Mouse (Mus musculus) liver, adult (tissue): ENCODE results near the gene Abcd2.

Experiments
- GATA4 ChIP-seq: IDR thresholded peaks from 2 replicates; pipeline ENCODE4 v1.6.1; 2014; ENCODE audit warnings: mild to moderate bottlenecking, low read length; ENCODE audit not compliant: insufficient replicate concordance

Abcd2 gene

DNA sequence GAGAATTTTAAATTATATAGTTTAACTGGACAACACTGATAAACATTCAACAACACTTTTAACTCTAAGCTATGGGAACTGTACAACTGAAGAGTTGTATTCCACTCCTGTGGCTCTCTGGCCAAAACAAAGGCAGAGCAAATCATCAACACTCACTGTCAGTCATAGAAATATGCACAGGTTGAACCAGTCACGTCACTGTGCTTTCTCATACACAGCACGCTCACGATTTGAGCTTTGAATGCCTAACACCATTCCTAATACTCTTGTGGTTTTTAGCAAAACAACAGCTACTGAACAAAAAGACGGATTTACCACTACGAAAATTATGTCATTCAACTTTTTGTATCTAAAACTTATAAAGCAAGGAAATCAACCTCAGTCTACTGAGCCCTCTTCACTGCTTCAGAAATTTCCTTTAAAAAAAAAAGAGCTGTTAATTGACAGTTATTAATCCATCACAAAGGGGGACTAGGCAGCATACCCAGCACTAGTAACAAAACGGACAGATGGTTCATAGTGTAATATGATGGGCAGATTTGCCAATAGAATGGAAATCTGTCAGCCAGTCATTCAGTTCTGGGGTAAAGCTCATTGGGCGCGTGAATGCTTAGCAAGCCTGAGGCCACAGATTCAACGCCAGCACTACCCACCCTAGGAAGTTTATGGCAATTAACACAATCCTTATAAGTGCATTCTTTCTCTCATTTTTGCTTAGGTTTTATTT, 20.8 kb downstream of the Abcd2 start:
- no peak for TF ChIP-seq GATA4

DNA sequence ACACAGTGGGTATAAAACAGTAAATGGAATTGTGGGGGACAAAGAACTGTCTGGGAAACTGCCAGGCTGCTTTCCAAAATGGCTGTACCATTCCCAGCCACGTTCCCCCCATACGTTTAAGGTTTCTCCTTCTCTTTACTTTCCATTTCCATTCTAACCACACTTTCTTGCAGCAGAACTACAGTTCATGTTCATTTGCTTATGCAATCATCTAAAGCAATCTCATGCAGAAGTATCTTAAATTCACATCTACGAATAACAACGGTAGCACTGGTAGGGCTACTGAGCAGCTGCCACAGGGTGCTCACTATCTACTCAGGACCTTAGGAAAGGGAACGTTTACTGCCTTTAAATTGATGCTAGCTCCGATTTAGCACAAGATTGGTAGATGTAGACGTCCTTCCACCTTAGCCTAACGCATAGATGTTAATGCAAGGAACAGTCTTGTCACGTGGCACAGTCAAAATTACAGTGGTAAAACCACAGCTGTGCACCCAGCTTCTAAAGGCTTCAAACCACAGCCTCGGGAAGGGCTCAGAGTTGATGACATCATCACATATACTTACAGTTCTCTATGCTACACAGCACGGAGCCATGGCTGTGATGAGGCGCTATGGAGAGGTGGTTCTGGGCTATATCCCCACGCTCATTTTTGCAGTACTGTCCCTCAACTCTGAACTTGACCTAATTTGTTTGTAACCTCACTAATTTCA, 23.6 kb downstream of the Abcd2 start:
- TF ChIP-seq GATA4, result no peak

DNA sequence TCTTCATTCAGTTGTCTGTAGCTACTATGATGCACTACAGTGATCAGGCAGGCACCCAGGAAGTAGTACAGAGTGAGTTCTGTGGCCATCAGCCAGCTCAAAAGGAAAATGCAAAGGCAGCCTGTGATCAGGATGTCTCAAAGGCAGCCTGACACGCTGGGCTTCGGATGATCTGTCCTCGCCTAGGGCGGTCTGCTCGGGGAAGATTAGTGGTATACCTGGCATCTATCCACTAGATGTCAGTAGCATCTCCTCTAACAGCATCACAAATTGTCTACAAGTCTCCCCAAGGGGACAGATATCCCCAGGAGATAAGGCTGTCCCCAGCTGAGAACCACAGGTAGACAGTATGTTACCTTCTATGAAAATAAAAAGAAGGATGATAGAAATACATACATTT, 26.6 kb downstream of the Abcd2 start:
- TF ChIP-seq GATA4, result no peak

DNA sequence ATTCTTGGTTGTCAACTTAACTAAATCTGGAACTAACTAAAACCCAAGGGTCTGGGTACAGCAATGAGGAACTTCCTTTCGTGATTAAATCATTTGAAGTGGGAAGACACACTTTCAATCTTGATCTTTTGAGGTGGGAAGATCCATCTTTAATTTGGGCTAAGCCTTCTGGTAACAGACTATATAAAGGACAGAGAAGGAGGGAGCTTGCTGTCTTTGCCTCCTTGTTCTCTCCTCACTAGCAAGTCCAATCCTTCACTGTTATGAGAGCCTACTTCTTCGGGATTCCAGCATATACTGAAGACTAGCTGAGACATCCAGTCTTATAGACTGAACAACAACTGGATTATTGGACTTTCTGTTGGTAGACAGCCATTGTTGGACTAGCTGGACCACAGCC, 28.1 kb downstream of the Abcd2 start:
- TF ChIP-seq GATA4, result no peak

DNA sequence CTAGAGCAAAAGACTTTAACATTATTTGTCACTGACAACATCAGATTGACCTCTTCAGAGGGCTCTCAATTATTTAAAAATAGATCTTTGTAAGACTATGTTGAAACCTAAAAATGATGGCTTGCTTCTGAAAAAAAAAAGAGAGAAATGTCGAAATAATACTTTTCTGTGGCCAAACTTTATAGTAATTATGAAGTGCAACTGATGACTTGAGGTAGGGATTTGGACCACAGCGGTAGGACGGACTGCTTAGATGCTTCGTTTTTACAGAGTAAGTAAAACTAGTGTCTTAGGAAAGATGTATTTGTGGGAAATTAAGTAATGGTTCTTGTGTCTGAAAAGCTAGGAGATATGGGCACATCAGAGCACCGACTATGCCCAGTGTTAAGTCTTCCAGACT, 30.4 kb downstream of the Abcd2 start:
- TF ChIP-seq GATA4, result no peak

DNA sequence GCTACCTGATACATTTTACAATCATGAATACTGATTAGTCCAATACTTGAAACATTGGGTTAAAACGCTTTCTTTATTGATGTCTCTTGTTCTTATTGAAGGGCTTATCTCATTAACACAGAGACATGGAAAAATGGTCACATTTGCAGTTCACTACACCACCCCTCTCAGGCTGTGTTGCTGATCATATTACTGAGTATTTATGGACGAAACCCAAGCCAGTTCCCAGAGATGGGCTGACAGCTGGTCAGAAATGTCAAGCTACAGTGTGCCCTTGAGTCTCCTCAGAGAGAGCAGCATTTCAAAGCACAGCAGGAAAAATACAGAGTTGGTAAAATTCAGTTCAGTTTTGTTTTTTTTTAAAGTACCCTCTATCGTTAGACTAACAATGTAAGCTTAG, 38.3 kb downstream of the Abcd2 start:
- no peak for TF ChIP-seq GATA4

DNA sequence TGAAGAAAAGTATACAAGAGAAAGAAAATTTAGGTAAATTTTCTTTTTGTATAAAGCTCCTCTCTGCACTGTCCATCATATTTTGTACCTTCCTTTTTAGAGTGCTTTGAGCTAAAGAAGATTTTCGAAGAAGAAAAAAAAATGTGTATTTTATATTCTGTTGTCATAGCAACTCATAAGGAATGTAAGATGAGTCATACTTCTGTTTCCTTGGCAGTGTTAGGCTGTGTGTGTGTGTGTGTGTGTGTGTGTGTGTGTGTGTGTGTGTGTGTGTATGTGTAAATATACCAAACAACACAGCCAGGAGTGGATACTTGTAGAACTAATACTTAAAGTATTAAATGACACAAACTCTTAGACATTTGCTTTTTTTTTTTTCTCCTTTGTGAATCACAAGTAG, 39.0 kb downstream of the Abcd2 start:
- TF ChIP-seq GATA4, result no peak

DNA sequence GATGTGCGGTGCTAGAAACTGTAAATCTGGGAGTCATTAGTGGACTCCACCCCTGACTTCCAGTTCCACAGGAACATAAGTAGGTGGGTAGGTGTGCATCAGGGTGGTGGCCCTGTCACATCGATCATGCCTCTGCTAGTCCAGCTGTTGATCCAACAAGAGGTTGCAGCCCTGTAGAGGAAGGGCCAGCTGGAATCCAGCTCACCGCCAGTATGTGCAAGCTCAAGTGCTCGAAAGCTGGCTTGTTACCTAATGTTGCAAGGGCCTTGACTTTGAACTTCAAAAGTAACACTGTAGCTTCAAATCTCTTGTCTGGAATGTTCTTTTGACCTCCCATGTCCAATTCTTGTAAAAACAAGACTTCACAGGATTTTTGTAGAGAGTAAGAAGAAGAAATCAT, 67.0 kb downstream of the Abcd2 start:
- no peak for TF ChIP-seq GATA4

DNA sequence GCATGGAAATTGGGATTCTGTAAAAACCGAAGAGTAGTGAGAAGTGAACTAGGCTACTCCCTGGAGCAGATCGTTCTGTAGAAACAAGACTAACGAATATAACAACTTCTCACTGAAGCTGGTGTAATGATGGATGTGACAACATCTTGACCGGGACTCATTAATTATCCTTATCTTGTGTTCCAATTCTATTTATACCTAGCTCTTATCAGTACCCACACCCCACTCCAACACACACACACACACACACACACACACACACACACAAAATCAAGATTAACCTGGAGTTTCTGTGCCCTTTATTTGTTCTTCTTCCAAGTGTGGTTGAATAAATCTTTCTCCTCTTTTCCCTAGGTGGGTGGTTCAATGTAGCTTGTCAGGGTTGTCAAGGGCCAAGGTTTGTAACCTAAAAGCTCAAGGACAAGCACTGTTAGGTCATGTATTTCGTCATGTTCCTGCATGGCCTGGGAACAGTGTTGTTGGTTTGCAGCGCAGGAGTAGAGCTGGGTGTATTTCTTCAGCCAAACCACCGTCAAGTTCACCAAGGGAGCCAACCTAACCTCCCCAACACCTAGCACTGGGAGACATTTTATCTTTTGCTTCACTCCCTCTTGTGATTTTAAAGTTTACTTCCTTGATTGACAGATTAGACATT, 78.9 kb downstream of the Abcd2 start:
- TF ChIP-seq GATA4, result no peak

DNA sequence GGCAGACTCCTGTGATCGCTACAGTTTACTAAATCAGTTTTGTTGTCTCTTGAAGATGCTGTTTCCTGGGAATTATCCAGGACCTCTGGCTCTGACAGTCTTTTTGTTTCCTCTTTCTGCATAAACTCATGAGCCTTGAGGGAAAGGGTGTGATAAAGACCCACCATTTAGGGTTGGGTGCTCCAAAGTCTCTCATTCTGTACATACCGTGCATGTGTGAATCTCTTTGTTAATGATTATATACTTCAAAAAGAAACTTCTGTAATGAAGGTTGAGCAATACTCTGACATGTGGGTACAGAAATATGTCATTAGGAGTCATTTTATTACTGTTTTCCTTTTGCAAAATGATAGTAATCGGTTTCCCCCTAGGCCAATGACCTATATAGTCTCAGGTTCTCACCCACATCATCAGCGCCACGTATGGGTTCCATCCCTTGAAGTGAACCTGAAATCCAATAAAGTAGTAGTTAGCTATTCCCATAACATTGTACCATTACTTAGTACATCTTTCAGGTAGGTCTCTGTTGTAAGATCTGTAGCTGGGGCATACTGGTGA, 83.4 kb downstream of the Abcd2 start:
- TF ChIP-seq GATA4, result no peak

DNA sequence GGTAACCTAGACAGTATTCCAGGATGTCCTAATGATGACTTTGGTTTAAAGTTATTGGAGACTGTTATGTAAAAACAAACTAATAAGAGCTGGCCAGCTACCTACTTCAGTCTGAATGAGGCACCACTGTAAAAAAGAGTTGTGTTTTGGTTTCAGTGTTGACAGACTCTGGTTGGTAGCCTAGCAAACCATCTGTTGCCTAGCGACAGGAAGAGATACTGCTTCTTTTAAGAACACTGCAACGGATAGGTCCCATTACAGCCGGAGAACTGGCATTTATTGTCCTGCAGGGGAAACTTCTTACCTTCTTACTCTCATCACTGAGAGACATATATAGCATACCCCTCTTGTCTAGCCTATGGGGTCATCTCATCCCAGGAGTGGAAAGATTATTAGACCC, 86.7 kb downstream of the Abcd2 start:
- no peak for TF ChIP-seq GATA4

DNA sequence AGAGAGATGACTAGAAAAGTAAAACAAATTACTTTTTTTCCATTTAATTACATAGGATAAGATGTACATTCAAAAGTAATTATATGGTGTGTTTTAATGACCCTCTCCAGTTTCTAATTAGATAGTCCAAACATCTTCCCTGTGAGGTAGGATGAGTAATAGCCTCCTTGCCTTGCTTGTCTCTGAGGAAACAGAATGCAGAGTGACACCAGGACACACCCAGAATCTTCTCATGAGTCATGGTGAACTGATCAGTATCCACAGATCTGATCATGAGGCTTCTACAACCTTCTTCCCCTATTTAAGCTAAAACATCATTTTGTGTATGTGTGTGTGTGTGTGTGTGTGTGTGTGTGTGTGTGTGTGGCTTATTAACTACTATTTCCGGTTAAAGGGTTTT, 87.3 kb downstream of the Abcd2 start:
- no peak for TF ChIP-seq GATA4

DNA sequence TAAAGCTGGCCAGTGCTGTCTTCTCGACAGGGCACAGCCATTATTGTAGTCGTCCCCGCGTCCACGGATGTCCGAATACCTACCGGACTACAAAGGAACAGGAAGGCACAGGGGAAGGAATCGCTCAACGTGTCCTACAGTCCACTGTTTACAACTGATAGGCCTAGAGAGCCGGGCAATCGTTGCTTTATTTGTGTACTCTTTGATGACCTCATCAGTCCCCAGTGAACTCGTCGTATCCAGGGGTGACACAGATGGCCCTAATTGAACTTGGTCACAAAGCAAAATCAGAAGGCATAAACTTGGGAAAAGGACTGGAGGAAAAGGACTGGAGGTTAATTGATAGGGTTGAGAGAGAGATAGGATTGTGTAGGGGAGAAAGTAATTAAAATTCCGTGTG, 87.8 kb downstream of the Abcd2 start:
- 0 out of 2 replicates have a peak, but pooled peaks have one; percentile 14 for TF ChIP-seq GATA4

DNA sequence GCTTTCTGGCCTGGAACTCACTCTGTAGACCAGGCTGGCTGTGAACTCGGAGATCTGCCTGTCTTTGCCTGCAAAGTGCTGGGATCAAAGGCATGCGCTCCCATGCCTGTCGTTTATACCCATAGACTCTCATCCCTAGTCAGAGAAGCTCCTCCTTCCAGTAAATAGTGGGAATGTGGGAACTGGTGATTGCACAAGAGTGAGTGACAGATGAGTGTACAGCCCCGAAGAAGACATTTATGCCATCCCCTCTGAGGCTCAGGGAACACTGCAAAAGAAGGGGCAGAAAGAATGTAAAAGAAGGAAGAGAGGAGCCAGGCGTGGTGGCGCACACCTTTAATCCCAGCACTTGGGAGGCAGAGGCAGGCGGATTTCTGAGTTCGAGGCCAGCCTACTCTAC, 88.3 kb downstream of the Abcd2 start:
- no peak for TF ChIP-seq GATA4

DNA sequence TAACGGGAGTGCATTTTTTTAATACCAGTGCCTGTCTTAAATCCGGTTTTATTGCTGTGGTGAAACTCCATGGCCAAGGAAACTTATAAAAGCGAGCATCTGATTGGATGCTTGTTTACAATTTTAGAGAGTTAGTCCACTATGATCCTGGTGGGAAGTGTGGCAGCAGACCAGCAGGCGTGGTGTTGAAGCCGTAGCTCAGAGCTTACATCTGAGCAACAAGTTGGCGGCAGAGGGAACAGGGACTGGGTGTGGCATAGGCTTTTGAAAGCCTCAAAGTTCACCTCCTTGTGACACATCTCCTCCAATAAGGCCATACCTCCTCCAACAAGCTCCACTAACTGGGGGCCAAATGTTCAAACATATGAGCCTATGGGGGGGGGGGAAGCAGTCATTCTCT, 95.0 kb downstream of the Abcd2 start:
- no peak for TF ChIP-seq GATA4
